Mouse (Mus musculus): Measurements from ENCODE around the gene Dot1l. TPM values are rescaled to one million over a fixed set of nuclear protein-coding genes. Genes with fewer than 3 reads are reported as not detected.

Dot1l gene
- polyA plus RNA-seq, 1 experiment from 2014 or later, result 4.6 TPM

DNA sequence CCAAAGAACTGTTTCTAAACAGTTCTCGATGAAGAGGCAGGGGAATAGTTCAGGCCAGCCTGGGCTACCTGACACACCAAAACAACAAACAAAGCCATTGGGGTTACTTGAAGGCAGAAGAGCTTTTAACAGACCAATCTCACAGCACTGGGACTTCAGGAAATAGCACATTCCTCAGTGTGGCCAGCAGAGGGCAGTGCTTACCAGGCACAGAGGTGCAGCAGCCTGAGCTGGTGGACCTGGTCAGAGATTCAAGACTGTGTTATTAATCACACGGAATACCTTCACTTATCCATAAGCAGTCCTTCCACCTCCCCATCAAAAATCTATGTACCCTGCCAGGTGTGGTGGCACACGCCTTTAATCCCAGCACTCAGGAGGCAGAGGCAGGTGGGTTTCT is 7.6 kb upstream of the Dot1l start:
- no peaks in the 10 kb centered on the region for H3K36me3 ChIP-seq (replicated peaks; ENCODE audit: insufficient read depth, low read length)
- peaks cover 23% of the 10 kb centered on the region for H3K4me1 ChIP-seq (ENCODE audit: insufficient read depth)
- TF ChIP-seq CTCF (IDR thresholded peaks at IDR 0.05; ENCODE audit: low read depth), result peak; percentile 99
- TF ChIP-seq EP300 (IDR thresholded peaks at IDR 0.05; ENCODE audit: low read depth), result no peak
- H3K9ac ChIP-seq (replicated peaks), result no peak overlapping the region
- no peaks in the 10 kb centered on the region for H3K27me3 ChIP-seq (ENCODE audit: insufficient read depth, low read length)
- H3K9me3 ChIP-seq (ENCODE audit: low read length), result no peaks in the 10 kb centered on the region
- no peak overlapping the region for H3K4me2 ChIP-seq (ENCODE audit: low read depth, low read length)
- ATAC-seq (no peak), DNase-seq (peak; percentile 86)
- no peak overlapping the region for H3K4me3 ChIP-seq (ENCODE audit: low read depth, low read length)
- WGBS (ENCODE audit: insufficient replicate concordance), result 9% methylated on average over 3 of the region's 3 CpGs
- no peak overlapping the region for H3K27ac ChIP-seq (ENCODE audit: low read depth)

DNA sequence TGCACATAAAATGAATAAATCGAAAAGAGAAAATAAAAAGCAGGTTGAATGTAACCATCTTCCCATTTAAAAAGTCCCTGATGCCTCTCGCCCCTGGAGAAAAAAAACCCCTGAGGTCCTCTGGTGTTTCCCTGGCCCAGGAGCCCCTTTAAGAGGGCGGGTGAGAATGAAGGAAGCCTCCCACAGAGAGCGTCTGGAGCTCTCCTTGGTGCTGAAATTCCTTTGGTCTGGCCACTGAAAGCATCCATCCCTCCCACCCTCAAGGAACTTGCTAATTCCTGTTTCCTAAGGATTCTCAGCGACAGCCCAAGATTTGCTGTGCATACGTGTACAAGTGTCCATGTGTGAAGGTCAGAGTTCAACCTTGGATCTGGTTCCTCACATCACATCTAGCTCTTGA is 6.4 kb upstream of the Dot1l start:
- H3K9ac ChIP-seq (replicated peaks), result no peak overlapping the region
- H3K4me1 ChIP-seq (ENCODE audit: insufficient read depth), result peaks cover 27% of the 10 kb centered on the region
- DNase-seq, result peak; percentile 70
- no peak for ATAC-seq
- no peaks in the 10 kb centered on the region for H3K9me3 ChIP-seq (ENCODE audit: low read length)
- 5% methylated on average over 6 of the region's 6 CpGs for WGBS (ENCODE audit: insufficient replicate concordance)
- no peaks in the 10 kb centered on the region for H3K36me3 ChIP-seq (replicated peaks; ENCODE audit: insufficient read depth, low read length)
- H3K27me3 ChIP-seq (ENCODE audit: insufficient read depth, low read length), result no peaks in the 10 kb centered on the region
- no peak overlapping the region for H3K4me3 ChIP-seq (ENCODE audit: low read depth, low read length)
- no peak overlapping the region for H3K4me2 ChIP-seq (ENCODE audit: low read depth, low read length)
- TF ChIP-seq CTCF (IDR thresholded peaks at IDR 0.05; ENCODE audit: low read depth) (no peak), EP300 (IDR thresholded peaks at IDR 0.05; ENCODE audit: low read depth) (no peak)
- H3K27ac ChIP-seq (ENCODE audit: low read depth), result no peak overlapping the region

DNA sequence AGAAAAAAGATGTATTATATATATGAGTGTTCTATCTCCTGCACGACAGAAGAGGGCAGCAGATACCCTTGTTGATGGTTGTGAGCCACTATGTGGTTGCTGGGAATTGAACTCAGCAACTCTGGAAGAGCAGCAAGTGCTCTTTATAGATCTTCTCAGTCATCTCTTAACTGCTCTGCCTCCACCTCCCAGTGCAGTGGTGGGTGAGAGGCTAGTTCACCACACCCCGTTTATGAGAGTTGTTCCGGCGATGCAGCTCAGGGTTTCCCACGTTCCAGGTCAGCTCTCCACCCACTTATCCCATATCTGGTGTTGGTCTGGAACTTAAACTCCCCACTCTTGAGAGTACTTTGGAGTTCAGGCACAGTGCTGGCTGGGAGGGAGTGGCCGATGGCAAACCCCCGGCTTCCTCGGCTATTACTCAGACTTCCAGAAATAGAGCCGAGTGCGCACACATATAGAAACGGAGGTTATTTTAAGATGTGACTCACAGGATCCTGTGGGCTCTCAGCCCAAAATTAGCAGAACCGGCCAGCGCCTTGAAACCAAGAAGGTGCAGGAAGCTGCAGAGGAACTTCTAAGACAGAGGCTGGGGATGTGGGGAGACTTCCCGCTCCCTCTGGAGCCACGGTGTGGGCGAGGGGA is 3.7 kb upstream of the Dot1l start:
- 3% methylated on average over 16 of the region's 16 CpGs for WGBS (ENCODE audit: insufficient replicate concordance)
- H3K9me3 ChIP-seq (ENCODE audit: low read length), result no peaks in the 10 kb centered on the region
- H3K9ac ChIP-seq (replicated peaks), result peak overlapping the region; percentile 23
- TF ChIP-seq CTCF (IDR thresholded peaks at IDR 0.05; ENCODE audit: low read depth), result peak; percentile 67
- no peak for TF ChIP-seq EP300 (IDR thresholded peaks at IDR 0.05; ENCODE audit: low read depth)
- peak; percentile 53 for DNase-seq
- peaks cover 27% of the 10 kb centered on the region for H3K4me1 ChIP-seq (ENCODE audit: insufficient read depth)
- no peaks in the 10 kb centered on the region for H3K36me3 ChIP-seq (replicated peaks; ENCODE audit: insufficient read depth, low read length)
- peak overlapping the region; percentile 18; the same call in 1 of the 2 replicates for H3K4me3 ChIP-seq (ENCODE audit: low read depth, low read length)
- peak; percentile 1; the same call in 1 of the 2 replicates for ATAC-seq
- H3K4me2 ChIP-seq (ENCODE audit: low read depth, low read length), result peak overlapping the region; percentile 67
- H3K27me3 ChIP-seq (ENCODE audit: insufficient read depth, low read length), result no peaks in the 10 kb centered on the region
- H3K27ac ChIP-seq (ENCODE audit: low read depth), result peak overlapping the region; percentile 67

DNA sequence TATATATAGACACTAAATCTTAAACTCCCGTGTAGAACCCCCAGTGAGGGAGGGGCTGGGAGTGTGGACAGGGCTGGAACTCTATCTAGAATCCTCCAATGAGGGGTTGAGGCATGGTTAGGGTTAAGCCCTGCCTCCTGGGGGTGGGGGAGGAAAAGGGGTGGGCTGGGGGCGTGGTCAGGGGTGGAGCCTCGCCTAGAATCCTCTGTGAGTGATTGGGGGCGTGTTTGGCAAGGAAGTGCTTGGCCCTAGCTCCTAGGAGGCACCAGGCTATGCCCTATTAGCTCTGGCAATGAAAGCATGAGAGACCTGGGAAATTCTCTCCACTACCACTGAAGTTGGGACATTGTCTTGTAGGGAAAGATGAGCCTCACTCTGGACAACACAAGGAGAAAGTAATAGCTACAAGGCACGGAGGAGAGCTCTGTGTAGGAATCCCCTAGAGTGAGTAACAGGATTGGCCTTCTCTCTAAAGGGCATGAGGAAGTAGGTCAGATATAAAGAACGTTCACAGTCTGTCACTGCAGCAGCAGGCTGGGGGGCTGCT is 2.9 kb upstream of the Dot1l start:
- TF ChIP-seq CTCF (IDR thresholded peaks at IDR 0.05; ENCODE audit: low read depth) (no peak), EP300 (IDR thresholded peaks at IDR 0.05; ENCODE audit: low read depth) (no peak)
- H3K27ac ChIP-seq (ENCODE audit: low read depth), result peak overlapping the region; percentile 67
- no peaks in the 10 kb centered on the region for H3K27me3 ChIP-seq (ENCODE audit: insufficient read depth, low read length)
- H3K36me3 ChIP-seq (replicated peaks; ENCODE audit: insufficient read depth, low read length), result no peaks in the 10 kb centered on the region
- ATAC-seq (peak; percentile 49), DNase-seq (peak; percentile 92)
- peak overlapping the region; percentile 67 for H3K4me2 ChIP-seq (ENCODE audit: low read depth, low read length)
- H3K4me3 ChIP-seq (ENCODE audit: low read depth, low read length), result peak overlapping the region; percentile 18; the same call in 1 of the 2 replicates
- no peaks in the 10 kb centered on the region for H3K9me3 ChIP-seq (ENCODE audit: low read length)
- peak overlapping the region; percentile 23; the same call in 1 of the 2 replicates for H3K9ac ChIP-seq (replicated peaks)
- 2% methylated on average over 6 of the region's 6 CpGs for WGBS (ENCODE audit: insufficient replicate concordance)
- peaks cover 36% of the 10 kb centered on the region for H3K4me1 ChIP-seq (ENCODE audit: insufficient read depth)

GRCm38 (mm10) chr10:80755291-80756015 is 447 bp downstream of the Dot1l start:
- DNase-seq (no peak), ATAC-seq (peak; percentile 48)
- H3K4me3 ChIP-seq (ENCODE audit: low read depth, low read length), result peak overlapping the region; percentile 99
- H3K27me3 ChIP-seq (ENCODE audit: insufficient read depth, low read length), result no peaks in the 10 kb centered on the region
- H3K4me1 ChIP-seq (ENCODE audit: insufficient read depth), result peaks cover 57% of the 10 kb centered on the region
- WGBS (ENCODE audit: insufficient replicate concordance), result under 1% methylated on average over 34 of the region's 75 CpGs
- H3K27ac ChIP-seq (ENCODE audit: low read depth), result peak overlapping the region; percentile 91
- H3K9me3 ChIP-seq (ENCODE audit: low read length), result no peaks in the 10 kb centered on the region
- H3K9ac ChIP-seq (replicated peaks), result peak overlapping the region; percentile 98
- H3K36me3 ChIP-seq (replicated peaks; ENCODE audit: insufficient read depth, low read length), result no peaks in the 10 kb centered on the region
- TF ChIP-seq EP300 (IDR thresholded peaks at IDR 0.05; ENCODE audit: low read depth), result no peak
- TF ChIP-seq CTCF (IDR thresholded peaks at IDR 0.05; ENCODE audit: low read depth), result no peak
- H3K4me2 ChIP-seq (ENCODE audit: low read depth, low read length), result peak overlapping the region; percentile 91

DNA sequence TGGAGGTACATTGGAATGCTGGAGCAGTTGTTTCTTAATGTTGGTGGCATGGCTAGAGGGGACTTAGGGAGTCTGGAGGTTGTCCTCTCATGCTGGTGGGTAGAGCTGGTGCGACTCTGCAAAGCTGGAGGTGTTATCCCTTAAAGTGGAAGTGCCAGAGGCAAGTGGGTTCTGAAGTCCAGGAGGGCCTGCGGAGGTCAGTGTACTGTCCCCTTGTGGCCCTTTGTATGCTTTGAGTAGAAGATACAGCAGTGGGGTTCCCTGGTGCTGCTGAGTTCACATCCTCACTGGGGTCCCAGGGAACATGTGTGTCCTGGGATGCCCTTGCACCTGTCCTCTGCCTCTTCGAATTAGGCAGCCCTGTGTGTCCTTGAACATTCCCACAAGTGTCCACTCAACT is 1.1 kb downstream of the Dot1l start:
- Histone ChIP-seq H3K27ac (ENCODE audit: low read depth) (peak overlapping the region; percentile 91; the same call in 1 of the 2 replicates), H3K36me3 (replicated peaks; ENCODE audit: insufficient read depth, low read length) (no peaks in the 10 kb centered on the region), H3K9ac (replicated peaks) (peak overlapping the region; percentile 98), H3K27me3 (ENCODE audit: insufficient read depth, low read length) (no peaks in the 10 kb centered on the region), H3K4me1 (ENCODE audit: insufficient read depth) (peaks cover 61% of the 10 kb centered on the region), H3K9me3 (ENCODE audit: low read length) (no peaks in the 10 kb centered on the region), H3K4me2 (ENCODE audit: low read depth, low read length) (peak overlapping the region; percentile 91), H3K4me3 (ENCODE audit: low read depth, low read length) (peak overlapping the region; percentile 99)
- TF ChIP-seq EP300 (IDR thresholded peaks at IDR 0.05; ENCODE audit: low read depth) (no peak), CTCF (IDR thresholded peaks at IDR 0.05; ENCODE audit: low read depth) (peak; percentile 45; the same call in 1 of the 2 replicates)
- ATAC-seq (no peak), DNase-seq (peak; percentile 28)
- 24% methylated on average over 3 of the region's 3 CpGs for WGBS (ENCODE audit: insufficient replicate concordance)

Data from liver, postnatal 0 days (tissue).